Mouse (Mus musculus) liver, embryonic 14.5 days (tissue): Measurements from ENCODE around the gene Ctf1. TPM values are rescaled to one million over a fixed set of nuclear protein-coding genes. Genes with fewer than 3 reads are reported as not detected.

Experiments
- ATAC-seq: fragments of 200-750 bp; cut with Nextera tagmentation; 2 replicates; pipeline ENCODE4 v1.8.0; 2017; ENCODE audit warnings: moderate number of reproducible peaks, mild to moderate bottlenecking, moderate library complexity; ENCODE audit not compliant: insufficient read depth
- DNase-seq, 3 experiments: peaks; one replicate each; pipeline ENCODE4 v3.0.0-alpha.2; 2012 to 2013; ENCODE audit warnings: low read depth in 3 of 3, low spot score in 3 of 3
- H3K27ac ChIP-seq: fragments of 300-500 bp; sonication (generic); 2 replicates; pipeline ENCODE4 v1.5.1; 2014; ENCODE audit warnings: moderate library complexity, mild to moderate bottlenecking, control low read depth, inconsistent platforms
- H3K27me3 ChIP-seq: fragments of 300-500 bp; sonication (generic); 2 replicates; pipeline ENCODE4 v1.6.1; 2014; ENCODE audit warnings: mild to moderate bottlenecking, low read length, moderate library complexity; ENCODE audit not compliant: control insufficient read depth, insufficient read depth
- H3K36me3 ChIP-seq: fragments of 300-500 bp; sonication (generic); replicated peaks from 2 replicates; pipeline ENCODE4 v1.6.1; 2014; ENCODE audit warnings: low read depth; ENCODE audit not compliant: control insufficient read depth, insufficient read depth
- H3K4me1 ChIP-seq, 2 experiments: fragments of 200-500 bp in 1 of 2; fragments of 300-500 bp in 1 of 2; sonication (generic) in 1 of 2; replicated peaks; 2 replicates each; pipeline ENCODE4 v1.6.1; 2012 to 2014; ENCODE audit warnings: antibody characterized with exemption in 1 of 2, inconsistent platforms in 1 of 2, low read length in 1 of 2; ENCODE audit not compliant: control insufficient read depth in 2 of 2, insufficient read depth in 2 of 2
- H3K4me2 ChIP-seq: fragments of 300-500 bp; sonication (generic); 2 replicates; pipeline ENCODE4 v1.6.1; 2014; ENCODE audit warnings: low read depth, mild to moderate bottlenecking, control low read depth, moderate library complexity
- H3K4me3 ChIP-seq, 2 experiments: fragments of 200-500 bp in 1 of 2; fragments of 300-500 bp in 1 of 2; sonication (generic) in 1 of 2; 2 replicates each; pipeline ENCODE4 v1.5.1; 2012 to 2014; ENCODE audit warnings: low read depth in 2 of 2, low read length in 2 of 2, mild to moderate bottlenecking in 2 of 2, control low read depth in 1 of 2, inconsistent platforms in 1 of 2, moderate library complexity in 1 of 2; ENCODE audit not compliant: insufficient read depth in 1 of 2
- H3K9ac ChIP-seq: fragments of 300-500 bp; sonication (generic); replicated peaks from 2 replicates; pipeline ENCODE4 v1.6.1; 2014; ENCODE audit warnings: mild to moderate bottlenecking, control low read depth, moderate library complexity
- H3K9me3 ChIP-seq: fragments of 300-500 bp; sonication (generic); 2 replicates; pipeline ENCODE4 v1.6.1; 2016; ENCODE audit warnings: low read length, mixed read lengths; ENCODE audit not compliant: control insufficient read depth
- CTCF ChIP-seq: IDR thresholded peaks from 2 replicates; pipeline ENCODE4 v1.5.1; 2016; ENCODE audit warnings: antibody characterized with exemption, low read depth, control low read depth
- EP300 ChIP-seq: IDR thresholded peaks from 2 replicates; pipeline ENCODE4 v1.6.1; 2016; ENCODE audit warnings: antibody characterized with exemption, low read depth
- WGBS: fragments of 180-500 bp; shearing (Covaris S2); extraction: QIAGEN DNeasy Blood & Tissue Kit; methylation state at CpG from one replicate; pipeline ENCODE4 v1.1.7; 2014; ENCODE audit not compliant: insufficient replicate concordance; 5-methylcytosine and 5-hydroxymethylcytosine counted together
- polyA plus RNA-seq, 2 experiments: library from polyadenylated mRNA; depleted of rRNA in 1 of 2; stranded (reverse) in 1 of 2; unstranded in 1 of 2; fragments of >200 nt; fragmentation: Nextera tagmentation in 1 of 2; extraction: Ambion mirVana in 1 of 2; gene quantifications; 2 replicates each; pipeline versions ENCODE4 v1.2.1 to v1.2.3; 2012 to 2014

Ctf1 gene
- polyA plus RNA-seq (2012; rRNA removed), result 2.6 and 4.3 TPM in 2 replicates
- polyA plus RNA-seq (2014; fragmentation: Nextera tagmentation; extraction: Ambion mirVana), result 1.7 and 2.5 TPM in 2 replicates

DNA sequence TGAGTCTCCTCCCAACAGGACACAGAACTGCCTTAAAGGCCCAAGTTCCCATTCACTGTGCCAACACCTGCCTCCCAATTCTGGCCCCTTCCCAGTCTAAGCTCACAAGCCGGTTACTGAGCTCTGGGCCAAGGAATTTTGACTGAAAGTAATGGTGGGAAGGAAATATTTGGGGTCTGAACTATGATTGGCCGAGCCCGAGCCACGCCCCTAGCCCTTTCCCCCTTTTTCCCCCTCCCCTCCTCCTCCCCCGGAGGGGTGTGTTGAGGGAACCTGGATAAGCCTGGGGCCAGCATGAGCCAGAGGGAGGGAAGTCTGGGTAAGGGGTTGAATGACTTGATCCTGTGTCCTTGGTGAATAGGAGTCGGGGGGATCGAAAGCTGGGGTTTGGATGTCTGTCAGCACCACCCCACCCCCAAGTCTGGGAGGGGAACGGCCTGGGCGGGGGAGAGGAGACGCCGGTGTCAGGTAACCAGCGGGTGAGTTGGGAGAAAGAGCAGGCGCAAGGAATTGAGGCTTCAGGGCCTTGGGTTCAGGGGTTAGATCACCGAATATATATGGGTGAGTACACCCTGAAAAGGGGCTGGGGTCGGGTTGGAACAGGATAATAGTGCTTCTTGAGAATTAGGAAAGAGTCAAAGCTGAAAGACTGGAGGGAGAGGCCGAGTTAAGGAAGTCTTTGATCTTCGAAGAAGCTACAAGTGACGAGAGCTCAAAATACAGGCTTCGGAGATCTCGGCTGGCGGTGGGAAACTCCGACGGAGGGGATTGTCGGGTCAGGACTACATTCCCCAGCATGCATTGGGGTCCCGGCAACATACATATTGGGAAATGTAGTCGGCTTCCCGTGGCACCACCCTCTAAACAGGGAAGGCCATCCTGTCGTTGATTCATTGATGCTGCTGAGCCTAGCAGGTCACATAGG lies at the start of gene Ctf1:
Gene Ctf1 (plus strand): TSS at position 276 of the 925 bp plus-strand sequence.
- ATAC-seq (no peak), DNase-seq (peak; percentile 38 to 53 (median 47))
- TF ChIP-seq CTCF (no peak), EP300 (no peak)
- H3K4me2 ChIP-seq, result peak within 1 kb of the TSS; percentile 67
- H3K9ac ChIP-seq, result peak within 1 kb of the TSS; percentile 60
- no peaks in the 10 kb centered on the region for H3K36me3 ChIP-seq
- H3K27me3 ChIP-seq, result peaks cover 3% of the 10 kb centered on the region
- H3K9me3 ChIP-seq, result no peaks in the 10 kb centered on the region
- H3K27ac ChIP-seq, result no peak within 1 kb of the TSS; the same call in none of the 2 replicates
- H3K4me1 ChIP-seq, result peaks cover 5 to 30% of the 10 kb centered on the region in 2 experiments
- H3K4me3 ChIP-seq, result peak within 1 kb of the TSS; percentile 23 to 39
- WGBS, result 4% methylated on average over 28 of the region's 28 CpGs

DNA sequence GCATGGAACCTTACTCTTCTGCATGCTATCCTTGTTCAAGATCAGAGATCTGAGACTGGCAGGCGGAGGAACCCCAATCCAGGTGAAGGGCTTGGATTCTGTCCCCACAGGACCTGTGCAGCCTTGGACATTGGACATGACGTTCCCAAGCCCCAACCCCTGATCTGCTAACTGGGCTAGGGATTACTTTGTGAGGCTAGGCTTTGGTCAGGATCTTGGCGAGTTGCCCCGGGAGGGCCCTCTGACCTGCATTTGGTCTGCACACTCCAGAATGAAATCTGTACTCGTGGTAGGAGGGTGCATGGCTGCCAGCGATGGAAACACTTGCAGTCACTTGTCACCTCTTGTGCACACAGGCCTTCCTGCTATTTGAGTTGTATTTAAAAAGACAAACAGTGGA lies 49.6 kb upstream of the Ctf1 start:
- Histone ChIP-seq H3K4me1 (no peaks in the 10 kb centered on the region), H3K36me3 (no peaks in the 10 kb centered on the region), H3K4me2 (no peak overlapping the region), H3K4me3 (no peak overlapping the region), H3K9ac (no peak overlapping the region), H3K27me3 (no peaks in the 10 kb centered on the region), H3K27ac (no peak overlapping the region), H3K9me3 (no peaks in the 10 kb centered on the region)
- ATAC-seq, result no peak
- TF ChIP-seq CTCF (no peak), EP300 (no peak)
- WGBS, result 73% methylated on average over 6 of the region's 6 CpGs
- DNase-seq, result no peak

DNA sequence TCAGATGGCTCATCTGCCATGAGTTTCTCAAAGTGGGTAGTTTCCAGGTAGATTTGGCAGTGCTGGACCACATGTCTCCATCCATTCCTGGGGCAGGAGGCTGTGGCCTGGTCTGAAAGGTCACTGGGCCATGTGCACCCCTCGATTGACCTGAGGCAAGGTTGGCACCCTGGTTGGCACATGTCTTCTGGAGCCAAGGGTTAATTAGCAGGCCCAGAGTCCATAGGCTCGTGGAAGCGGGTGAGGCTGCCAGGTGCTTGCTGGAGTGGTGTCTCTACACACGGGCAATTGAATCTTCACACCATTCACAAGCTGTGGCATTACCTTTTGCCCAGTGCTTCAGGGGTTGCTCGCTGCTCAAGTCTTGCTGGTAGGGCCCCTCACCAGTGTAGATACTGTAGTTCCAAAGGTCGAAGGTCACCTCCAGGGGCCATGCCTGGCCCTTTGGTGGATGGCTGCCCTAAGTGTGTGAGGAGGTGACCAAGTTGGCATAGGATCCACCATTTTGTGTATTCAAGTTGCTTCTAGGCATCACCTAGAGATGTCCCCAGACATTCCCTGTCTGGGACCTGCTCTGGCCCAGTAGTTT lies 46.4 kb upstream of the Ctf1 start:
- TF ChIP-seq EP300 (no peak), CTCF (no peak)
- no peaks in the 10 kb centered on the region for H3K4me1 ChIP-seq
- H3K27me3 ChIP-seq, result no peaks in the 10 kb centered on the region
- no peak overlapping the region for H3K9ac ChIP-seq
- H3K36me3 ChIP-seq, result no peaks in the 10 kb centered on the region
- ATAC-seq, result no peak
- WGBS, result 66% methylated on average over 6 of the region's 6 CpGs
- no peak overlapping the region for H3K27ac ChIP-seq
- no peaks in the 10 kb centered on the region for H3K9me3 ChIP-seq
- no peak for DNase-seq
- no peak overlapping the region for H3K4me3 ChIP-seq
- no peak overlapping the region for H3K4me2 ChIP-seq

DNA sequence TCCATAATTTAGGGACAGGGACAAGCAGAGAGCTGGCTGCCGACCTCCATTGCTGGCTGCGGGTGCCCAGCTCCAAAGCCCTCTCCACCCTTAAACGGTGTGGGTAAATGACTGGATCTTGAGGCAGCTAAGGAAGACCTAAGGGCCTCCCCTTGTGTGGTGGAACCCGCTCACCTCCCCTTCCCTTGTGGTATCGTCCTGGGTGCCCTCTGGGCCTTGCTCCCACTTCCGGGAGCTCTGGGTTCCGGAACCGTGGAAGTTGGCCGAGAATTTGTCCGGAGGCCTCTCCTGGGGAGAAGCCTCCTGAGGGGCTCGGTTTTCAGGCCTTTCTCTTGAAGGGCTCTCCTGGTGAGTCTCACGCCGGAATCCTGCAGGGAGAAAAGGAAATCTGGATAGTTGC lies 45.9 kb upstream of the Ctf1 start:
- WGBS, result 73% methylated on average over 13 of the region's 13 CpGs
- no peaks in the 10 kb centered on the region for H3K36me3 ChIP-seq
- H3K9ac ChIP-seq, result no peak overlapping the region
- H3K4me1 ChIP-seq, result no peaks in the 10 kb centered on the region
- TF ChIP-seq CTCF, result no peak
- TF ChIP-seq EP300, result no peak
- no peak overlapping the region for H3K27ac ChIP-seq
- no peak overlapping the region for H3K4me2 ChIP-seq
- no peak for ATAC-seq
- no peak for DNase-seq
- no peaks in the 10 kb centered on the region for H3K9me3 ChIP-seq
- no peaks in the 10 kb centered on the region for H3K27me3 ChIP-seq
- H3K4me3 ChIP-seq, result no peak overlapping the region

DNA sequence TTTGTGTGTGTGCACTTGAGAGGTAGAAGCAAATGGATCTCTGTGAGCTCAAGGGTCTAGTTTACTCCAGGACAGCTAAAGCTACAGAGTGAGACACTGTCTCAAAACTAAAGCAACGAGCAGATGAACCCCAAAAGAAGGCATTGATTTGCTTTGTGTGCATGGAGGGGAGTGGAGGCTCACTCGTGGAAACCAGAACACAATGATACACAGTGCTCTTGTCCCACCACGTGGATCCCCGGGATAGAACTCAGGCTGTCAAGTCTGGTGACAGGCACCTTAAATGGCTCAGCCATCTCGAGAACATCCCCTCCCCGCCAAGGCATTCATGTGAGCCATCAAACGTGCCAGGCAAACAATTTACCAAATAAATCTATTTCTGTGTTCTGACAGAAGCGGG lies 45.4 kb upstream of the Ctf1 start:
- no peak for TF ChIP-seq CTCF
- TF ChIP-seq EP300, result no peak
- no peak for DNase-seq

More for the DNA sequence above, 45.4 kb upstream of the Ctf1 start:
- Histone ChIP-seq H3K4me2 (no peak overlapping the region), H3K9ac (no peak overlapping the region), H3K27me3 (no peaks in the 10 kb centered on the region), H3K4me3 (no peak overlapping the region), H3K4me1 (no peaks in the 10 kb centered on the region; a peak in 1 of 4 replicates), H3K36me3 (no peaks in the 10 kb centered on the region), H3K27ac (no peak overlapping the region), H3K9me3 (no peaks in the 10 kb centered on the region)
- WGBS, result 37% methylated on average over 8 of the region's 8 CpGs
- no peak for ATAC-seq
